Mouse (Mus musculus) liver, adult 2 months (tissue): ENCODE measurements around the gene Foxg1. TPM values are rescaled to one million over a fixed set of nuclear protein-coding genes. Genes with fewer than 3 reads are reported as not detected.

ENCODE experiments used
- DNase-seq: peaks from one replicate; pipeline ENCODE4 v3.0.0-alpha.2; 2011; ENCODE audit warnings: low read depth, low spot score; ENCODE audit errors: extremely low read depth
- H3K27ac ChIP-seq: fragments of 200-500 bp; replicated peaks from 2 replicates; pipeline ENCODE4 v1.5.1; 2012; ENCODE audit warnings: low read depth, mild to moderate bottlenecking, control low read depth, inconsistent platforms, low read length; ENCODE audit not compliant: insufficient read depth
- H3K27me3 ChIP-seq: fragments of 200-500 bp; 2 replicates; pipeline ENCODE4 v1.6.1; 2012; ENCODE audit warnings: mild to moderate bottlenecking, moderate library complexity, low read length, inconsistent platforms; ENCODE audit not compliant: control insufficient read depth, insufficient read depth
- H3K36me3 ChIP-seq: fragments of 200-500 bp; 2 replicates; pipeline ENCODE4 v1.6.1; 2012; ENCODE audit warnings: low read length, inconsistent platforms; ENCODE audit not compliant: control insufficient read depth, insufficient read depth
- H3K4me1 ChIP-seq: fragments of 200-500 bp; 2 replicates; pipeline ENCODE4 v1.6.1; 2011; ENCODE audit warnings: low read length; ENCODE audit not compliant: control insufficient read depth, insufficient read depth
- H3K4me3 ChIP-seq: fragments of 200-500 bp; 2 replicates; pipeline ENCODE4 v1.5.1; 2011; ENCODE audit warnings: low read depth, mild to moderate bottlenecking, control low read depth, low read length, moderate library complexity; ENCODE audit not compliant: insufficient read depth
- H3K79me2 ChIP-seq: fragments of 200-500 bp; 2 replicates; pipeline ENCODE4 v1.6.1; 2012; ENCODE audit warnings: inconsistent platforms, mild to moderate bottlenecking, low read length, moderate library complexity; ENCODE audit not compliant: control insufficient read depth, insufficient read depth
- H3K9ac ChIP-seq: fragments of 200-500 bp; 2 replicates; pipeline ENCODE4 v1.6.1; 2012; ENCODE audit warnings: low read depth, mild to moderate bottlenecking, control low read depth, inconsistent platforms, low read length
- CTCF ChIP-seq: fragments of 200-500 bp; IDR thresholded peaks from 2 replicates; pipeline ENCODE4 v1.5.1; 2011; ENCODE audit warnings: low read depth, low read length, control low read depth
- POLR2A ChIP-seq: fragments of 200-500 bp; IDR thresholded peaks from 2 replicates; pipeline ENCODE4 v1.6.1; 2011; ENCODE audit warnings: low read length, control low read depth; ENCODE audit not compliant: insufficient read depth; ENCODE audit errors: extremely low read depth
- WGBS: fragments of 180-500 bp; shearing (Covaris S2); methylation state at CpG from one replicate; pipeline ENCODE4 v1.1.7; 2018; 5-methylcytosine and 5-hydroxymethylcytosine counted together
- polyA plus RNA-seq: library from polyadenylated mRNA; depleted of rRNA; stranded (reverse); fragments of >200 nt; gene quantifications from 2 replicates; pipeline ENCODE4 v1.2.3, GENCODE M21; 2012
- total RNA-seq: library from RNA; depleted of rRNA; stranded (reverse); fragments of >200 nt; gene quantifications from 2 replicates; pipeline ENCODE4 v1.2.3, GENCODE M21; 2014

Gene Foxg1
- total and polyA plus RNA-seq, 2 experiments = not detected

DNA sequence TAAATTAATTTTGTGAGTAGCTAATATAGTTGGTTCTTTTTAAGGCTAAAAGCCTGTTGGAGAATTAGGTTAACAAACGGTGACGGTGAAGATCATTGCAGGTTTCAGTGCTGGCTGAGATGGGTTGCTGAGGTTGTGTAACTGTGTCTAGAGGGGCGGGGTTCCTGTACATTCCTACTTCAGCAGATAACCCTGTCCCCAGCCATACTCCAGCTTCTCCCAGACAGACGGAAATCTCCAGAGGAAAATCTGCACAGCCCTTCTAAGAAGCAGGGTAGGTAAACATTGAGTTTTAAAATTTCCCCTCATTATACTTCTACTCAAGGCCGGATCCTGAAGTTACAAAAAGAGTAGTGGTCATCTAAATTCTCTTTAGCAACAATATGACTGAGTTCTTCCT is 7.2 kb downstream of the Foxg1 start:
- Histone ChIP-seq H3K4me1 (peaks cover 2% of the 10 kb centered on the region; the same call in 1 of the 2 replicates), H3K9ac (no peak overlapping the region), H3K4me3 (no peak overlapping the region), H3K36me3 (no peaks in the 10 kb centered on the region), H3K27ac (no peak overlapping the region), H3K27me3 (peaks cover 29% of the 10 kb centered on the region), H3K79me2 (no peaks in the 10 kb centered on the region)
- DNase-seq = no peak
- no peak for TF ChIP-seq POLR2A
- no peak for TF ChIP-seq CTCF
- 4% methylated on average over 5 of the region's 5 CpGs for WGBS

DNA sequence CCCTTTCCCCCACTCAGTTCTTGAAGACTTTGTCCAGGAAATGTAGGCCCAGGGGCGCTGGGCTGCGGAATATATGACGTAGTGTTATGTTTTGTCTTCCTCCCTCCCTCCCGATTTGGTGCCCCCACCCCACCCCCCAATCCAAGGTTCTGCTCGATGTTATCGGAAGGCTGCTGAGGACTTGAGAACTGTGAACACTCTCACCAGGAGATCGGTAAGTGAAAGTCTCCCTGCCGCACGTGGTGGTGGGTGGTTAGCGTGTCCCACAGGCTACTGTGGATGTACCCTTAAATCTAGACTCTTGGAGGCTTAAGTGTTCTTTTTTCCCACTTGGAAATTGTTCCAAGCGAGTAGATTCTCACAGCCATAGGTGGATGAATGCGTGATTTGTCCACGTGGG is 7.8 kb downstream of the Foxg1 start:
- Histone ChIP-seq H3K79me2 (no peaks in the 10 kb centered on the region), H3K9ac (no peak overlapping the region), H3K4me1 (peaks cover 2% of the 10 kb centered on the region; the same call in 1 of the 2 replicates), H3K27ac (no peak overlapping the region), H3K36me3 (no peaks in the 10 kb centered on the region), H3K4me3 (no peak overlapping the region), H3K27me3 (peaks cover 27% of the 10 kb centered on the region)
- no peak for DNase-seq
- TF ChIP-seq CTCF (no peak), POLR2A (no peak)
- 8% methylated on average over 13 of the region's 13 CpGs for WGBS

DNA sequence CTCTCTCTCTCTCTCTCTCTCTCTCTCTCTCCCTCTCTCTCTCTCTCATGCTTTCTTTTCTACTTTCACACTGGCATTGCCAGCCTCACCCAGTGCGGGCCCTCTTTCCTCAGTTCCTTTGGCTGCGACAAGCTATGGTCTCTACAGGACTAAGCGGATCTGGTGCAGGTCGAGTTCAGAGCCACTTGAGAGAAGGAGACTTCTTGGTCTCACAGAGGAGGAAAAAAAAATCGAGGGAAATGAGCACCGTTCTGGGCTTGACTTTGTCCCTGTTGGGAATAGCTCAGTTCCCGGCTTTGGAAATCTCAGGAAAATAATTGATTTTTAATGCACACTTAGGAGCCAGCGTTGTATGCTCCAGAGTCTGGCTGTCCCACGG is 8.5 kb downstream of the Foxg1 start:
- peaks cover 23% of the 10 kb centered on the region for H3K27me3 ChIP-seq
- TF ChIP-seq POLR2A = no peak
- no peak for TF ChIP-seq CTCF
- 3% methylated on average over 9 of the region's 9 CpGs for WGBS
- H3K27ac ChIP-seq = no peak overlapping the region
- H3K36me3 ChIP-seq = no peaks in the 10 kb centered on the region
- no peak for DNase-seq
- no peak overlapping the region for H3K9ac ChIP-seq
- H3K4me1 ChIP-seq = peaks cover 2% of the 10 kb centered on the region; the same call in 1 of the 2 replicates
- H3K4me3 ChIP-seq = no peak overlapping the region
- no peaks in the 10 kb centered on the region for H3K79me2 ChIP-seq

DNA sequence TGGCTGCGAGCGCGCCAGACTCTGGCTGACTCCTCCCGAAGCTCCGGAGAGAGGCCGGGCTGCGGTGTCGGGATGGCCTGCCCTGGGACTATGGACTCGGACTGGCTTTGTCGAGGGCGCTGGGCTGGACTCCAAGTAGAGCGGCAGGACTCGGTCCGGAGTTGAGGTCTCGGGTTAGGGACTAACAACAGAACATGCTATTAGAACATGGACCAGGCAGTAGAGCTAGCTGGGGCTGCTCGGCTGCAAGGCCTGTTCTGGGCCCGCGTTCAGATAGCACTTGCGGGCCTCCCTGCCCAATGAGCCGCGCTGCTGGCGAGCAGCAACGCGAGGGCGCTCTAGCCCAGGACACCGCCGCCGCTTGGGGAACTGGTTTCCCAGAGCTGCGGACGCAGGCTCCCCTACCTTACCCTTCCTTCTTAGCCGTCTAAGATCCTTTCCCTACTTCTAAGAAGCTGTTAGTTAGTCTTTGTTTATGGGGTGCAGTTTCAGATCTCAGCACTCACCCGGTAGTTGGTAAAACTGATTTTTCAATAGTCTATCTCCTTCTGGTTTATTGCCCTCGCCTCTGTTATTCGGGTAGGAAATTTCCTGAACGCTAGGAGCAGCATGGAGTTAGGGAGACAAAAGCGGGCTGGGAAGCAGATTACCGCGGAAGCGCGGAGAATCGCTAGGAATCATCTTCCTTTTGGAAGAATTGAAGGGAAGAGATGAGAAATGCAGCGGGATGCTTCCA is 9.0 kb downstream of the Foxg1 start:
- H3K27me3 ChIP-seq = peaks cover 23% of the 10 kb centered on the region
- no peaks in the 10 kb centered on the region for H3K36me3 ChIP-seq
- peak overlapping the region; percentile 4; the same call in 1 of the 2 replicates for H3K4me3 ChIP-seq
- peak; percentile 60 for DNase-seq
- peaks cover 2% of the 10 kb centered on the region; the same call in 1 of the 2 replicates for H3K4me1 ChIP-seq
- WGBS = 2% methylated on average over 42 of the region's 42 CpGs
- H3K79me2 ChIP-seq = no peaks in the 10 kb centered on the region
- H3K9ac ChIP-seq = no peak overlapping the region
- TF ChIP-seq POLR2A = no peak
- TF ChIP-seq CTCF = peak; percentile 37
- H3K27ac ChIP-seq = no peak overlapping the region

DNA sequence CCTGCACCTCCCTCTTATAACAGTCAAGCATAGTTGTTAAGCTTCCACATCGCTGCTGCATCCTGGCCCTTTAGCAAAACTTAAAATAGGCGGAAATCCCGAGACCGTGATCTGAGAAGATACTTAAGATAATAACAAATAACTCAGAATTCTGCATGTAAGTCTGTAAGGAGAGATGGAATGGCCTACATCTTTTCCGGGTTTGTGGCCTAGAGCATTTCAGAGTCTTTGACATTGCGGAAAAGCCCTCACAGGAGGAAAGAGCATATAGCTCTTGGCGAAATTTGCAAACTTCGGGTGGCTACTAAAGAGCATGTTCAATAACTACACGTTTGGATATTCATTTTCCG is 9.6 kb downstream of the Foxg1 start:
- peaks cover 23% of the 10 kb centered on the region for H3K27me3 ChIP-seq
- no peak overlapping the region for H3K27ac ChIP-seq
- WGBS = 8% methylated on average over 10 of the region's 10 CpGs

DNA sequence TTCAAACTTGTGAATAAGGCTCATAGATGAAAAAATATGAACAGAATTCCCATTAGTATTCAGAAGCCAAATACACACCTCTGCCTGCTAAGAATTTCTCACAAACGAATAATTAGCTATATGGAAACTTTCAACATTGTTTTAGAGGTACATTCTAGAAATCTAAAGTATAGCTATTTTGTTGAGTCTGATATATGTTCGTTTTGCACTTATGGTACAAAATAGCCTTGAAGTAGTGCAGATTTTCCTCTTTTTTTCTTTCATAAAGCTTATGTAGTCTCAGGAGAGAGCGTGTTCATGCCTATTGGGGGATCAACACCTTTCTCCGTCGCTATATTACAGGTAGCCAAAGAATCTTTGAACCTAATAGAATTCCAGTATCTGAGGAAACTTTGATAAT is 10.4 kb downstream of the Foxg1 start:
- Histone ChIP-seq H3K9ac (no peak overlapping the region), H3K27ac (no peak overlapping the region), H3K27me3 (peaks cover 23% of the 10 kb centered on the region), H3K36me3 (no peaks in the 10 kb centered on the region), H3K4me1 (peaks cover 2% of the 10 kb centered on the region; the same call in 1 of the 2 replicates), H3K4me3 (no peak overlapping the region), H3K79me2 (no peaks in the 10 kb centered on the region)
- TF ChIP-seq CTCF (no peak), POLR2A (no peak)
- DNase-seq = no peak
- WGBS = 9% methylated on average over 5 of the region's 5 CpGs

More for the DNA sequence above, 9.6 kb downstream of the Foxg1 start:
- DNase-seq = no peak
- H3K79me2 ChIP-seq = no peaks in the 10 kb centered on the region
- no peak overlapping the region for H3K9ac ChIP-seq
- H3K4me3 ChIP-seq = no peak overlapping the region
- H3K4me1 ChIP-seq = peaks cover 2% of the 10 kb centered on the region; the same call in 1 of the 2 replicates
- no peaks in the 10 kb centered on the region for H3K36me3 ChIP-seq
- no peak for TF ChIP-seq CTCF
- no peak for TF ChIP-seq POLR2A
